Mouse (Mus musculus) liver, postnatal 0 days (tissue): Measurements from ENCODE around the gene Hoxd10. TPM values are rescaled to one million over a fixed set of nuclear protein-coding genes. Genes with fewer than 3 reads are reported as not detected.

Source experiments
- ATAC-seq: fragments of 200-750 bp; cut with Nextera tagmentation; 2 replicates; pipeline ENCODE4 v1.8.0; 2017; ENCODE audit warnings: mild to moderate bottlenecking, moderate library complexity
- DNase-seq: peaks from one replicate; pipeline ENCODE4 v3.0.0-alpha.2; 2016
- H3K27ac ChIP-seq: fragments of 300-500 bp; sonication (generic); 2 replicates; pipeline ENCODE4 v1.5.1; 2014; ENCODE audit warnings: antibody characterized with exemption, moderate library complexity, mild to moderate bottlenecking, low read depth
- H3K27me3 ChIP-seq: fragments of 300-500 bp; sonication (generic); 2 replicates; pipeline ENCODE4 v1.6.1; 2014; ENCODE audit warnings: low read length, control low read depth, mixed read lengths; ENCODE audit not compliant: insufficient read depth
- H3K36me3 ChIP-seq: fragments of 300-500 bp; sonication (generic); replicated peaks from 2 replicates; pipeline ENCODE4 v1.6.1; 2014; ENCODE audit warnings: mild to moderate bottlenecking, control low read depth, low read length, moderate library complexity, mixed read lengths; ENCODE audit not compliant: insufficient read depth
- H3K4me1 ChIP-seq: fragments of 300-500 bp; sonication (generic); 2 replicates; pipeline ENCODE4 v1.6.1; 2014; ENCODE audit warnings: antibody characterized with exemption, mild to moderate bottlenecking, control low read depth; ENCODE audit not compliant: insufficient read depth
- H3K4me2 ChIP-seq: fragments of 300-500 bp; sonication (generic); 2 replicates; pipeline ENCODE4 v1.6.1; 2014; ENCODE audit warnings: low read depth, mild to moderate bottlenecking, low read length, moderate library complexity, mixed read lengths
- H3K4me3 ChIP-seq: fragments of 300-500 bp; sonication (generic); 2 replicates; pipeline ENCODE4 v1.5.1; 2014; ENCODE audit warnings: low read depth, low read length
- H3K9ac ChIP-seq: fragments of 300-500 bp; sonication (generic); replicated peaks from 2 replicates; pipeline ENCODE4 v1.6.1; 2014; ENCODE audit warnings: mild to moderate bottlenecking, moderate library complexity
- H3K9me3 ChIP-seq: fragments of 300-500 bp; sonication (generic); 2 replicates; pipeline ENCODE4 v1.6.1; 2016; ENCODE audit warnings: mild to moderate bottlenecking, control low read depth, low read length, mixed read lengths
- CTCF ChIP-seq: sonication (generic); IDR thresholded peaks from 2 replicates; pipeline ENCODE4 v1.5.1; 2016; ENCODE audit warnings: antibody characterized with exemption, low read depth
- EP300 ChIP-seq: IDR thresholded peaks from 2 replicates; pipeline ENCODE4 v1.6.1; 2016; ENCODE audit warnings: antibody characterized with exemption, low read depth, mild to moderate bottlenecking
- WGBS: fragments of 180-500 bp; shearing (Covaris S2); extraction: QIAGEN DNeasy Blood & Tissue Kit; methylation state at CpG from one replicate; pipeline ENCODE4 v1.1.7; 2014; ENCODE audit not compliant: insufficient replicate concordance; 5-methylcytosine and 5-hydroxymethylcytosine counted together
- polyA plus RNA-seq: library from polyadenylated mRNA; unstranded; fragments of >200 nt; fragmentation: Nextera tagmentation; extraction: Ambion mirVana; gene quantifications from 2 replicates; pipeline ENCODE4 v1.2.1, GENCODE M21; 2015

The Hoxd10 gene
- polyA plus RNA-seq, 1 experiment from 2014 or later, result not detected

GRCm38 (mm10) chr2:74731799-74732512 is 40.2 kb downstream of the Hoxd10 start:
- no peak for DNase-seq
- Histone ChIP-seq H3K9ac (no peak overlapping the region), H3K36me3 (no peaks in the 10 kb centered on the region), H3K4me1 (no peaks in the 10 kb centered on the region; the same call in 1 of the 2 replicates), H3K4me2 (no peak overlapping the region), H3K27me3 (peaks cover 96% of the 10 kb centered on the region), H3K9me3 (no peaks in the 10 kb centered on the region), H3K4me3 (no peak overlapping the region), H3K27ac (no peak overlapping the region)
- ATAC-seq, result no peak
- WGBS, result 23% methylated on average over 9 of the region's 9 CpGs
- TF ChIP-seq EP300, result no peak
- TF ChIP-seq CTCF, result no peak

DNA sequence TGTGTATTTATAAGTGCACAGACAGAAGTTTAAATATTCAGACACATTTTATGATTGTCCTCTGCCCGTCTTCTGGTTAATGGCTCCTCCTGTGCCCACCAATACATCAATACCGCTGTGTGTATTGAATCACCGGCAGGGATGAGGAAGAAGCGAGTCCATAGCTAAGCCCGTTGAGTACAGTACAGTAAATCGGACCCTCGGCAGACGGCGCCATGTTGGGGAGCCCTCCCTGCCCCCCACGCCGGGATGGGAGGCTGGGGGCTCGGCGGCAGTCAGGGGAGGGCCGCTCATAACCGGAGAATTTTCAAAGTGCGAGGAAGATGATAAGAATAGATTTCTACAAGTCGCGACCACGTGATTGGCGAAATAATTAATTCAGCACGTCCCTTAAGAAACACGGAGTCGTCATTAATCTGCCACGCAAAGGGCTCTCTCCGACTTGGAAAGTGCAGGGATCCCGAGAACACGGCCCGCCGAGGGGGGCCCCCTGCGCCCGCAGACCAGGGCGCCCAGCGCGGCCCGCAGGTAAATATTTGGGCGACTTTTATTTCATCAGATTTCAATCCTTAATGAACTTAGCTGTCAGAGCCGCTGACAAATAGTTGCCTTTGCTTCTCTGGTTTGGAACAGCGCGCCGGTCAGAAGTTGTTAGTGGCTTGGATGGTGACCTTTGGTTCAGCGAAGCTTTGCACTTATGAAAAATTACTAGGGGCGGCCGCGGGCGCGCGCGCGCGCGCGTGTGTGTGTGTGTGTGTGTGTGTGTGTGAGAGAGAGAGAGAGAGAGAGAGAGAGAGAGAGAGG is 41.0 kb downstream of the Hoxd10 start:
- 2% methylated on average over 52 of the region's 52 CpGs for WGBS
- DNase-seq, result no peak
- H3K4me2 ChIP-seq, result no peak overlapping the region
- no peak overlapping the region for H3K27ac ChIP-seq
- peaks cover 96% of the 10 kb centered on the region for H3K27me3 ChIP-seq
- no peak overlapping the region for H3K9ac ChIP-seq
- ATAC-seq, result no peak
- TF ChIP-seq EP300 (no peak), CTCF (no peak)
- no peaks in the 10 kb centered on the region for H3K9me3 ChIP-seq
- H3K4me3 ChIP-seq, result no peak overlapping the region
- H3K36me3 ChIP-seq, result no peaks in the 10 kb centered on the region
- H3K4me1 ChIP-seq, result no peaks in the 10 kb centered on the region; the same call in 1 of the 2 replicates

- WGBS, result 4% methylated on average over 16 of the region's 16 CpGs
- no peak for DNase-seq
- H3K36me3 ChIP-seq, result no peaks in the 10 kb centered on the region
- H3K4me2 ChIP-seq, result no peak overlapping the region
- ATAC-seq, result no peak
- H3K27me3 ChIP-seq, result peaks cover 96% of the 10 kb centered on the region
- H3K27ac ChIP-seq, result no peak overlapping the region
- no peaks in the 10 kb centered on the region for H3K9me3 ChIP-seq
- no peak overlapping the region for H3K9ac ChIP-seq
- no peak overlapping the region for H3K4me3 ChIP-seq
- no peak for TF ChIP-seq EP300
- no peak for TF ChIP-seq CTCF
- H3K4me1 ChIP-seq, result no peaks in the 10 kb centered on the region; the same call in 1 of the 2 replicates
Observed at GRCm38 (mm10) chr2:74733317-74733661, 41.6 kb downstream of the Hoxd10 start.

DNA sequence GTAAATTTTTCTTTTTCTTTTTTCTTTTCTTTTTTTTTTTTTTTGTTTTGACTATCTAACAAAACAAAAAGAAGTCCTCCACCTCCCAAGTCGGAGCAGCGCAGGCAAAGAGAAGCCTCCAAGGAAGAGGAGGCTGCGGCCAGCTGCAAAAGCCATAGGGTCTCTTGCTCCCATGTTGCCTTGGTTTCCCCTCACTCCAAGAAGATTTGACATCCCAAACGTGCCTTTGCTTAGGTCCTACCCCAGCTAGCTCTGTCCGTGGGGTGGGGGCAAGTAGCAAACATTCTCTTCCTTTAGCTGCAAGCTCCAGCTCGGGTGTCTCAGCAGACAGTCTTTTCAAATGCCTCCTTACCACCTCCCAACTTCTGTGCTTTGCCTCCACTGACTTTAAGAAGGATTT is 42.0 kb downstream of the Hoxd10 start:
- Histone ChIP-seq H3K4me2 (no peak overlapping the region), H3K27me3 (peaks cover 96% of the 10 kb centered on the region), H3K36me3 (no peaks in the 10 kb centered on the region), H3K4me1 (no peaks in the 10 kb centered on the region; the same call in 1 of the 2 replicates), H3K9ac (no peak overlapping the region), H3K4me3 (no peak overlapping the region), H3K27ac (no peak overlapping the region), H3K9me3 (no peaks in the 10 kb centered on the region)
- DNase-seq (no peak), ATAC-seq (no peak)
- TF ChIP-seq CTCF (no peak), EP300 (no peak)
- 5% methylated on average over 6 of the region's 6 CpGs for WGBS

DNA sequence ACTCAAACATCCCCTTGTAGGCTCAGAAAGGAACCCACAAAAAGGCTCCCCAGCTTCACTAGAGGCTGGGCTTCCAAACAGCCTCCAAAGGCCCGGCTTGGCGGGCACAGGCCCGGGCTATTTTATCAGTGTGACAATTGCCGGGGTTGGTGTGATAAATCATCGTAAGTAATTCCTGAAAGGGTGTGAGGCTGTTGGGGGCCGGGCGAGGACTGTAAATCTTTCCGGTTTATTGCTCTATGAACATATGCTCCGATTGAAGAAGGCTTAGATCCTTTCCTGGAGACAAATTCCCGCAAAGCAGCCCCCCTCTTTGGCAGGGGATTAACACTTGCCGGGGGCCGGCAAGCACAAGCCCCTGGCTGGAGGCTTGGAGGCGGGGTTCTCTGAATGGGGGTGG is 42.7 kb downstream of the Hoxd10 start:
- no peaks in the 10 kb centered on the region; the same call in 1 of the 2 replicates for H3K4me1 ChIP-seq
- H3K27ac ChIP-seq, result no peak overlapping the region
- no peaks in the 10 kb centered on the region for H3K36me3 ChIP-seq
- no peak for DNase-seq
- ATAC-seq, result no peak
- H3K4me3 ChIP-seq, result no peak overlapping the region
- TF ChIP-seq EP300, result no peak
- TF ChIP-seq CTCF, result no peak
- WGBS, result 4% methylated on average over 13 of the region's 13 CpGs
- peaks cover 96% of the 10 kb centered on the region for H3K27me3 ChIP-seq
- H3K9me3 ChIP-seq, result no peaks in the 10 kb centered on the region
- H3K4me2 ChIP-seq, result no peak overlapping the region
- H3K9ac ChIP-seq, result no peak overlapping the region

DNA sequence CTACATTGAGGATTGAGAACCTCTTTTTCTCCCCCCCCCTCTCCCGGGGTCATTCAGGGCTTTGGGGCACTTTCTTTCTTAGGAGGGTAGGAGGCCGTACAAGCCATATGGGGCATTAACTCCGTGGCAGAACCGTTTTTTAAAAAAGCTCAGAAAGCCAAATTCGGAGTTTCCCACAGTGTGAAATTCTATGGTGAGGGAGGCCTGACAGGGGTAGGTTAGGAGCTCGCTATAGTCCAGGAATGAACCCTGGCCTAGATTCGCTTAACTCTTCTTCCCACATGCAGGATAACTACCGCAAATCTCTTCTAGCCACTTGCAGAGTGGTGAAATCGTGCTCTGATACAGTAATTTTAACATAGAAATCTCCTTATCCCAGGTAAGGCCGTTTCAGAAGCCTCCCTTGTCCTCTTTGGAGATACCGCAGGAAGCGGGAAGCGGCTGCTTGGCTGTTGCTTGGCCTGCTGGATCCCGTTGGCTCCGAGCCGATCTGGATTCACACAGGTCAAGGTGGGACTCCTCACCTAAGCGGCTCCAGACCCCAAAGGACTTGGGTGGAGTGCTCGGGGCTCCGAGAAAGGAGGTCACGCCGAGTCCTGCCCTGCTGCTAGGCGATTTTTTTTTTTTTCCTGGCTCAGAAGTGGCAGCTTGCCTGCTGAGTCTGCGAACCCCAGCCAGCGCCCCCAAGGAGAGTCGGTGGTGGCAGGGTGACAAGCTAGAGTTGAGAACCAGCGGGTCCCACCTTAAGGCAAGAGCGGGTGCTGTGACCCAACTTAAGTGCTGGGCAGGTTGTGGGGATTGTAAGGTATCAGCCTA is 43.5 kb downstream of the Hoxd10 start:
- ATAC-seq (no peak), DNase-seq (no peak)
- H3K36me3 ChIP-seq, result no peaks in the 10 kb centered on the region
- H3K4me2 ChIP-seq, result no peak overlapping the region
- no peak overlapping the region for H3K9ac ChIP-seq
- H3K9me3 ChIP-seq, result no peaks in the 10 kb centered on the region
- no peak overlapping the region for H3K27ac ChIP-seq
- H3K27me3 ChIP-seq, result peaks cover 99% of the 10 kb centered on the region
- no peak for TF ChIP-seq CTCF
- TF ChIP-seq EP300, result no peak
- H3K4me3 ChIP-seq, result no peak overlapping the region
- no peaks in the 10 kb centered on the region; the same call in 1 of the 2 replicates for H3K4me1 ChIP-seq
- WGBS, result 7% methylated on average over 27 of the region's 27 CpGs
